Mouse (Mus musculus): ENCODE data around the gene Atg2b. TPM values are rescaled to one million over a fixed set of nuclear protein-coding genes. Genes with fewer than 3 reads are reported as not detected.

The Atg2b gene
- polyA plus RNA-seq, 2 experiments: 18.6 to 32.5 TPM

DNA sequence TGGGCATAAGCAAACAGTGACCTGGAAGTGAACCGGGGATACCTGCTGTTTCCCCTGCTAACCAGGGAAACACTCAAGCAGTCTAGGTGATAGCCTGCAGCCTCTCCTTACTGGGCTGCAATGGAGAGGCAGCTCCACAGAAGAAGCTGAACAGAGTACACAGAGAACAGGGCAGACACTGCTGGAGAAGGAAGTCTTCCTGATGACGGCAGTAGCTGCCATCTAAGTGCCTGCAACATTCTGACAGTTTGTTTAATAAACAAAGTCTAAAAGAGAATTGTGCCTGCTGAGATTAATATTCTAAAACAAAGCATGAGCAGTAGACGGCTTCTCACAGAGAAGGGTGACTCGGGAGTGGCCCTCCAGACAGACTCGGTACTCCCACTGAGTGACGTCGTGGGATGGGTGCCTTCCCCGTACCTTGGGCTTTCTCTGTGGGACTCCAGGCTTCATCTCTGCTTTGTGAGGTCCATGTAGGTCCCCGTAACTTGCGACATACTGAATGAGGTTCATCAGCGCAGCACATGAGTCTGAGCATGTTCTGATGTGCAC, 42.2 kb downstream of the Atg2b start:
- Histone ChIP-seq H3K36me3 (ENCODE audit: control insufficient read depth, insufficient read depth, low read length) (peaks cover 97% of the 10 kb centered on the region), H3K4me3 (replicated peaks; ENCODE audit: low read length) (no peak overlapping the region), H3K9me3 (ENCODE audit: control insufficient read depth, low read length) (no peaks in the 10 kb centered on the region), H3K4me1 (ENCODE audit: control insufficient read depth, insufficient read depth, low read length) (no peaks in the 10 kb centered on the region), H3K27ac (replicated peaks; ENCODE audit: low read depth, low read length) (no peak overlapping the region), H3K4me2 (replicated peaks; ENCODE audit: low read depth, low read length, severe bottlenecking) (no peak overlapping the region), H3K27me3 (ENCODE audit: control insufficient read depth, insufficient read depth, low read length) (no peaks in the 10 kb centered on the region), H3K9ac (ENCODE audit: low read depth, low read length, severe bottlenecking) (no peak overlapping the region)
- TF ChIP-seq POLR2A (IDR thresholded peaks at IDR 0.05; ENCODE audit: borderline replicate concordance, extremely low read depth, insufficient read depth, insufficient read length): no peak
- no peak for ATAC-seq (ENCODE audit: low FRiP score, low read depth)
- no peak for DNase-seq (ENCODE audit: low spot score)
- WGBS: 95% methylated on average over 11 of the region's 11 CpGs

DNA sequence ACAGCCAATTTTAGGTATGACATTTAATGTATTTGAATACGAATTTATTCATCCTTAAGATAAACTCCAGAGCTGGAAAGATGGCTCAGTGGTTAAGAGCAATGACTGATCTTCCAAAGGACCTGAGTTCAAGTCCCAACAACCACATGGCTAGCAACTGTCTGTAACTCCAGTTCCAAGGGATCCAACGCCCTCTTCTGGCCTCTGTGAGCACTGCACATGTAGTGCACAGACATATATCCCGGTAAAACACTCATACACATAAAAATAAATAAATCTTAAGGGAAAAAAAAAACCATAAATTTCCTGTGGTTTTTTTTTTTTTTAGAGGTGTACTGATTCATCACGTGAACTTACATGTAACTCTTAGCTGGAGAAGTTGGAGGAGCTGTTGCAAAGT, 47.5 kb downstream of the Atg2b start:
- 77% methylated on average over 4 of the region's 4 CpGs for WGBS
- ATAC-seq (ENCODE audit: low FRiP score, low read depth): no peak
- Histone ChIP-seq H3K27ac (replicated peaks; ENCODE audit: low read depth, low read length) (no peak overlapping the region), H3K4me1 (ENCODE audit: control insufficient read depth, insufficient read depth, low read length) (no peaks in the 10 kb centered on the region), H3K36me3 (ENCODE audit: control insufficient read depth, insufficient read depth, low read length) (peaks cover 91% of the 10 kb centered on the region), H3K9ac (ENCODE audit: low read depth, low read length, severe bottlenecking) (no peak overlapping the region), H3K27me3 (ENCODE audit: control insufficient read depth, insufficient read depth, low read length) (no peaks in the 10 kb centered on the region), H3K4me3 (replicated peaks; ENCODE audit: low read length) (no peak overlapping the region), H3K9me3 (ENCODE audit: control insufficient read depth, low read length) (no peaks in the 10 kb centered on the region), H3K4me2 (replicated peaks; ENCODE audit: low read depth, low read length, severe bottlenecking) (no peak overlapping the region)
- no peak for TF ChIP-seq POLR2A (IDR thresholded peaks at IDR 0.05; ENCODE audit: borderline replicate concordance, extremely low read depth, insufficient read depth, insufficient read length)
- no peak for DNase-seq (ENCODE audit: low spot score)

DNA sequence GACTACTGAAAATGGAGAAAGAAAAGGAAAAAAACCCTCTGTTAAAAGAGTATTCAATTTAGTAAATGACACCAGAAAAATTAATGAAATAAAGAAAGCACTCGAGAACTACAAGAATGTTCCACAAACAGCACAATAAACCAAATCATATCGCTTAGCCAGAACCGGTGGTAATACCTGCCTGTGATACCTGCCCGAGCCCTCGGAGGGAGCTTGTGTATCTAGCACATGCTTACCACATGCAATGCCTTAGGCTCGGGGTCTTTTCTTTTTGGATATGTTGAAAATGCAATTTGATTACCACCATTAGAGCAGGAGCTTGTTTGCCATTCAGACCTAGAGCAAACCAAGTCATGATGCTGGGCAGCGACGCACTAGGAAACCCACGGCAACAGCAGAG, 48.5 kb downstream of the Atg2b start:
- H3K4me3 ChIP-seq (replicated peaks; ENCODE audit: low read length): no peak overlapping the region
- H3K4me2 ChIP-seq (replicated peaks; ENCODE audit: low read depth, low read length, severe bottlenecking): no peak overlapping the region
- no peak for TF ChIP-seq POLR2A (IDR thresholded peaks at IDR 0.05; ENCODE audit: borderline replicate concordance, extremely low read depth, insufficient read depth, insufficient read length)
- H3K9ac ChIP-seq (ENCODE audit: low read depth, low read length, severe bottlenecking): no peak overlapping the region
- DNase-seq (ENCODE audit: low spot score) (no peak), ATAC-seq (ENCODE audit: low FRiP score, low read depth) (no peak)
- H3K36me3 ChIP-seq (ENCODE audit: control insufficient read depth, insufficient read depth, low read length): peaks cover 88% of the 10 kb centered on the region
- no peaks in the 10 kb centered on the region for H3K27me3 ChIP-seq (ENCODE audit: control insufficient read depth, insufficient read depth, low read length)
- 89% methylated on average over 9 of the region's 9 CpGs for WGBS
- H3K9me3 ChIP-seq (ENCODE audit: control insufficient read depth, low read length): no peaks in the 10 kb centered on the region
- H3K27ac ChIP-seq (replicated peaks; ENCODE audit: low read depth, low read length): no peak overlapping the region
- no peaks in the 10 kb centered on the region for H3K4me1 ChIP-seq (ENCODE audit: control insufficient read depth, insufficient read depth, low read length)

DNA sequence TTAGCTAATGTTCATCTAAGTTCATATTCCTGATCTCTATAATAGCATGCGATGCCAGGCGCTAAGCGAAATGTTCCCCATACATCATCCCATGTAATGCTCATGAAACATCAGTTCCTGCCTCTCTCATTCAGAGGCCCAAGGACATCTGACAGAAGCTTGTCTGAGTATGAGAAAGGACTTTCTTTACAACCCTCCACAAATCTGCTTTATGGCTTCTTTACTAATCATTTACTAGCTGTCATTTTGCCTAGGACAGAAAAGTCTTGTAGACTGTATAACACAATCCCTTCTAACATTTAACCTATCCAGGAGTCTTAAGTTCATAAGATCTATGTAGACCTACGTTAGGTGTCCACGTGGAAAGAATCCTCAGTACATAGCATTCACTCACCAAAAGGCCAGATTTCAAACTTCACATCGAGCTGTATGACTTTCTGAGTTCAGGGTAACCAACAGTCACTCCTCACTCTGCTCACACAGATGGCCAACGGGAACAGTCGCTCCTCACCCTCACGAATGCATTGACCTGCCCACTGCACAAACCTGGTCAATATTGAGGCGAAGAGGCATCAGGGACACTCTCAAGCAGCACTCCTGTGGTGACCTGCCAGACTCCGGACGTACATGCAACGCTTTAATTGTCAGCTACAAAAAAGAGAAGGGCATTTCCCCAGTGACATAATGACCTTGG, 50.5 kb downstream of the Atg2b start:
- Histone ChIP-seq H3K27me3 (ENCODE audit: control insufficient read depth, insufficient read depth, low read length) (no peaks in the 10 kb centered on the region), H3K4me3 (replicated peaks; ENCODE audit: low read length) (no peak overlapping the region), H3K27ac (replicated peaks; ENCODE audit: low read depth, low read length) (no peak overlapping the region), H3K9me3 (ENCODE audit: control insufficient read depth, low read length) (no peaks in the 10 kb centered on the region), H3K4me1 (ENCODE audit: control insufficient read depth, insufficient read depth, low read length) (no peaks in the 10 kb centered on the region), H3K9ac (ENCODE audit: low read depth, low read length, severe bottlenecking) (no peak overlapping the region), H3K4me2 (replicated peaks; ENCODE audit: low read depth, low read length, severe bottlenecking) (no peak overlapping the region), H3K36me3 (ENCODE audit: control insufficient read depth, insufficient read depth, low read length) (peaks cover 72% of the 10 kb centered on the region)
- no peak for TF ChIP-seq POLR2A (IDR thresholded peaks at IDR 0.05; ENCODE audit: borderline replicate concordance, extremely low read depth, insufficient read depth, insufficient read length)
- ATAC-seq (ENCODE audit: low FRiP score, low read depth) (no peak), DNase-seq (ENCODE audit: low spot score) (no peak)
- WGBS: 95% methylated on average over 13 of the region's 13 CpGs

DNA sequence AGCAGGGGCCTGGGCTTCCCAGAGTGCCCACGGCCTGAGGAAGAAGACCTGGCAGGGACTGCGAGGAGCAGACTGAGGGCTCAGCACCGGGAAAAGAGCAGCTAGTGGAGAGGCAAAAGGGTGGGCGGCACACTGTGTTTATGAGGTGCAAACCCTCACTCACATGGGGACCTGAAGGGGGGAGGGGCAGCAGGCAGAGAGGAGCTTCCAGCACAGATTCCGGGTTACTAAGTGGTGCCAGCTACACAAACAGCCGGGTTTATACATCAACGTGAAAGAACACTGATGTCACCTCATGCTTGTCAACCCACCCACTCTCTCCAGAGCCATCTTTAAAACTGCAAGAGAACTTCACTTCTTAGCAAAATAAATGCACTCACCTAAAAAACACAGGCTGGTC, 59.2 kb downstream of the Atg2b start:
- H3K36me3 ChIP-seq (ENCODE audit: control insufficient read depth, insufficient read depth, low read length): peaks cover 63% of the 10 kb centered on the region
- H3K27ac ChIP-seq (replicated peaks; ENCODE audit: low read depth, low read length): no peak overlapping the region
- 0 out of 2 replicates have a peak, but pooled peaks have one; percentile 26 for ATAC-seq (ENCODE audit: low FRiP score, low read depth)
- DNase-seq (ENCODE audit: low spot score): no peak
- H3K4me2 ChIP-seq (replicated peaks; ENCODE audit: low read depth, low read length, severe bottlenecking): no peak overlapping the region
- no peaks in the 10 kb centered on the region for H3K27me3 ChIP-seq (ENCODE audit: control insufficient read depth, insufficient read depth, low read length)
- no peak for TF ChIP-seq POLR2A (IDR thresholded peaks at IDR 0.05; ENCODE audit: borderline replicate concordance, extremely low read depth, insufficient read depth, insufficient read length)
- H3K4me1 ChIP-seq (ENCODE audit: control insufficient read depth, insufficient read depth, low read length): 0 out of 2 replicates have a peak, but pooled peaks cover 3% of the 10 kb centered on the region
- no peaks in the 10 kb centered on the region for H3K9me3 ChIP-seq (ENCODE audit: control insufficient read depth, low read length)
- no peak overlapping the region for H3K4me3 ChIP-seq (replicated peaks; ENCODE audit: low read length)
- H3K9ac ChIP-seq (ENCODE audit: low read depth, low read length, severe bottlenecking): 0 out of 2 replicates have a peak overlapping the region, but pooled peaks have one; percentile 7
- 26% methylated on average over 7 of the region's 7 CpGs for WGBS
